Mouse (Mus musculus) liver (tissue): Measurements from ENCODE around the gene Ppfia4.

Experiments
- DNase-seq: peaks from one replicate; pipeline ENCODE4 v3.0.0-alpha.2; 2020; ENCODE audit warnings: mixed read lengths

Ppfia4 gene

GRCm38 (mm10) chr1:134297265-134297664, 35.5 kb downstream of the Ppfia4 start:
- no peak for DNase-seq

- no peak for DNase-seq
Observed at GRCm38 (mm10) chr1:134293738-134294604, 38.8 kb downstream of the Ppfia4 start.

GRCm38 (mm10) chr1:134293276-134293675, 39.5 kb downstream of the Ppfia4 start:
- no peak for DNase-seq

- DNase-seq: no peak
Observed at GRCm38 (mm10) chr1:134292601-134293000, 40.1 kb downstream of the Ppfia4 start.

- DNase-seq: no peak
Observed at GRCm38 (mm10) chr1:134292073-134292472, 40.7 kb downstream of the Ppfia4 start.

GRCm38 (mm10) chr1:134291555-134291954, 41.2 kb downstream of the Ppfia4 start:
- DNase-seq: no peak

- peak; percentile 39 for DNase-seq
Observed at GRCm38 (mm10) chr1:134290909-134291308, 41.8 kb downstream of the Ppfia4 start.

- DNase-seq: peak; percentile 18
Observed at GRCm38 (mm10) chr1:134290300-134290699, 42.4 kb downstream of the Ppfia4 start.

GRCm38 (mm10) chr1:134289598-134290099, 43.1 kb downstream of the Ppfia4 start, which contains the start of gene Myog:
Gene Myog, plus strand, starts transcription at chr1:134289989.
- no peak for DNase-seq

GRCm38 (mm10) chr1:134288239-134288638, 44.5 kb downstream of the Ppfia4 start:
- no peak for DNase-seq

- no peak for DNase-seq
Observed at GRCm38 (mm10) chr1:134285458-134286120, 47.1 kb downstream of the Ppfia4 start.

GRCm38 (mm10) chr1:134283108-134283507, 49.6 kb downstream of the Ppfia4 start:
- DNase-seq: no peak

- no peak for DNase-seq
Observed at GRCm38 (mm10) chr1:134282342-134282741, 50.4 kb downstream of the Ppfia4 start.

GRCm38 (mm10) chr1:134281563-134281962, 51.2 kb downstream of the Ppfia4 start:
- no peak for DNase-seq

GRCm38 (mm10) chr1:134280174-134280573, 52.6 kb downstream of the Ppfia4 start:
- no peak for DNase-seq

GRCm38 (mm10) chr1:134276823-134277222, 55.9 kb downstream of the Ppfia4 start:
- no peak for DNase-seq

- no peak for DNase-seq
Observed at GRCm38 (mm10) chr1:134275616-134276464, 56.9 kb downstream of the Ppfia4 start.

GRCm38 (mm10) chr1:134274483-134274920, 58.2 kb downstream of the Ppfia4 start:
- DNase-seq: no peak

- no peak for DNase-seq
Observed at GRCm38 (mm10) chr1:134273493-134274395, 59.0 kb downstream of the Ppfia4 start.

- no peak for DNase-seq
Observed at GRCm38 (mm10) chr1:134272754-134273250, 59.9 kb downstream of the Ppfia4 start.

- no peak for DNase-seq
Observed at GRCm38 (mm10) chr1:134270026-134270425, 62.7 kb downstream of the Ppfia4 start.
